In genomic region chr15:78563937-78564336, GRCm38 (mm10) we compare ENCODE assay signal across 13 mouse cellular contexts. TPM values are rescaled to one million over a fixed set of nuclear protein-coding genes. Genes with fewer than 3 reads are reported as not detected.
DNase-seq lines count a peak whose midpoint lies in the region; ATAC-seq and TF ChIP-seq lines count a peak whose summit lies in the region.
"Had no signal": no experiment of that assay in that cellular context is flagged by ENCODE, and none has a peak within 500 bp of the region (broad histone marks: within the 10 kb centered on the region; RNA-seq: fewer than 3 reads in every experiment).

No protein-coding gene starts in this region.

- H3K27ac ChIP-seq in thymus, adult 2 months (ENCODE audit: control insufficient read depth, insufficient read depth, low read length): peak overlapping the region; percentile 84
- H3K27ac ChIP-seq: kidney, postnatal 0 days; neural tube, embryonic 12.5 days had no signal

- peaks cover 96% of the 10 kb centered on the region for H3K4me1 ChIP-seq in G1E (ENCODE audit: insufficient read depth, low read depth, low read length)
- peaks cover 70% of the 10 kb centered on the region for H3K4me1 ChIP-seq in thymus, adult 2 months (replicated peaks; ENCODE audit: control insufficient read depth, insufficient read depth, low read length)
- H3K4me1 ChIP-seq: neural tube, embryonic 12.5 days had no signal

- H3K9me3 ChIP-seq in G1E (replicated peaks): no peaks in the 10 kb centered on the region
- H3K9me3 ChIP-seq: neural tube, embryonic 12.5 days had no signal

- H3K27me3 ChIP-seq in G1E (ENCODE audit: insufficient read depth, low read length): no peaks in the 10 kb centered on the region
- no peaks in the 10 kb centered on the region for H3K27me3 ChIP-seq in thymus, adult 2 months (ENCODE audit: control insufficient read depth, insufficient read depth, low read length)
- H3K27me3 ChIP-seq: neural tube, embryonic 12.5 days had no signal

- H3K4me3 ChIP-seq in G1E (ENCODE audit: low read depth, low read length): peak overlapping the region; percentile 63; the same call in 1 of the 2 replicates
- peak overlapping the region; percentile 9; the same call in 1 of the 2 replicates for H3K4me3 ChIP-seq in thymus, adult 2 months (ENCODE audit: control insufficient read depth, insufficient read depth, low read length)
- H3K4me3 ChIP-seq: neural tube, embryonic 12.5 days had no signal

- DNase-seq in G1E (ENCODE audit: low spot score): peak; percentile 88
- peak; percentile 76 for DNase-seq in thymus, adult 2 months
- no peak for DNase-seq in layer of hippocampus, adult 18-20 months (ENCODE audit: low spot score in 2 of 2)
- DNase-seq in cerebellum, postnatal 4 days (ENCODE audit: low spot score in 2 of 2): no peak
- DNase-seq in layer of hippocampus, adult 11-12 months (ENCODE audit: low spot score): no peak
- DNase-seq in ovary, postnatal 10 days (ENCODE audit: low spot score): no peak
- DNase-seq: heart, postnatal 36 days; lung, postnatal 14 days; right cerebral cortex, postnatal 4 days had no signal

- peaks cover 91% of the 10 kb centered on the region for H3K36me3 ChIP-seq in G1E (replicated peaks)
- H3K36me3 ChIP-seq in thymus, adult 2 months (ENCODE audit: control insufficient read depth, insufficient read depth, low read length): peaks cover 66% of the 10 kb centered on the region
- H3K36me3 ChIP-seq: neural tube, embryonic 12.5 days had no signal

- WGBS in thymus, adult 2 months: 6% methylated on average over 5 of the region's 5 CpGs

- TF ChIP-seq POLR2A in thymus, adult 2 months (IDR thresholded peaks at IDR 0.05; ENCODE audit: control insufficient read depth, extremely low read depth, insufficient read depth, low read length, poor library complexity): no peak

- TF ChIP-seq CTCF in G1E (IDR thresholded peaks at IDR 0.05; ENCODE audit: low read depth, low read length): no peak
- TF ChIP-seq CTCF in thymus, adult 2 months (IDR thresholded peaks at IDR 0.05; ENCODE audit: borderline replicate concordance, control insufficient read depth, extremely low read depth, insufficient read depth, low read length, poor library complexity): no peak

- peak; percentile 50; the same call in 1 of the 2 replicates for ATAC-seq in G1E (ENCODE audit: extremely low read depth, insufficient number of reproducible peaks, low FRiP score, poor library complexity, severe bottlenecking)
- peak; percentile 76 for ATAC-seq in granulocyte monocyte progenitor cell, adult 5-6 weeks (replicated peaks; ENCODE audit: poor library complexity, severe bottlenecking)
- peak; percentile 77 for ATAC-seq in megakaryocyte progenitor cell, adult 5-6 weeks (replicated peaks; ENCODE audit: poor library complexity)

RNA-seq across cellular contexts. Expression of gene Rac2, which starts 8.6 kb away (rescaled TPM):
- total RNA-seq in G1E (2014; fragmentation: Nextera tagmentation) (647 and 735 TPM in 2 replicates), G1E (2017) (713 and 736 TPM in 2 replicates)
- polyA plus RNA-seq in G1E (2012): 981 and 1,035 TPM in 2 replicates
- total RNA-seq in granulocyte monocyte progenitor cell, adult 5-6 weeks (2014; fragmentation: Nextera tagmentation): 325 and 431 TPM in 2 replicates
- total RNA-seq in granulocyte monocyte progenitor cell, adult 5-6 weeks (2017): 94.7 and 105 TPM in 2 replicates
- 402 and 432 TPM in 2 replicates for total RNA-seq in megakaryocyte progenitor cell, adult 5-6 weeks (2015)
- 164 and 243 TPM in 2 replicates for total RNA-seq in megakaryocyte progenitor cell, adult 5-6 weeks (2017)
- polyA plus RNA-seq in thymus, adult 2 months (2012; rRNA removed): 1,833 and 1,914 TPM in 2 replicates
- total RNA-seq in layer of hippocampus, adult 18-20 months (2021): 1 to 10 TPM; 1.4 to 1.9 TPM

RNA-seq across cellular contexts. Expression of gene Sstr3, which starts 19.5 kb away (rescaled TPM):
- total RNA-seq in G1E (2014; fragmentation: Nextera tagmentation): not detected in 2 replicates
- 0.05 and 0.12 TPM in 2 replicates for total RNA-seq in G1E (2017)
- not detected in 2 replicates for polyA plus RNA-seq in G1E (2012)
- total RNA-seq in granulocyte monocyte progenitor cell, adult 5-6 weeks (2014; fragmentation: Nextera tagmentation): not detected in 2 replicates
- not detected in 2 replicates for total RNA-seq in granulocyte monocyte progenitor cell, adult 5-6 weeks (2017)
- not detected in 2 replicates for total RNA-seq in megakaryocyte progenitor cell, adult 5-6 weeks (2015)
- not detected in 2 replicates for total RNA-seq in megakaryocyte progenitor cell, adult 5-6 weeks (2017)
- polyA plus RNA-seq in thymus, adult 2 months (2012; rRNA removed): 1.6 and 2.2 TPM in 2 replicates
- 10 to 100 TPM; 30.4 to 31.6 TPM for total RNA-seq in layer of hippocampus, adult 18-20 months (2021)
- total RNA-seq: heart, postnatal 36 days had no signal

RNA-seq across cellular contexts. Expression of gene C1qtnf6, which starts 32.7 kb away (rescaled TPM):
- total RNA-seq in G1E (2014; fragmentation: Nextera tagmentation) (not detected in 2 replicates), G1E (2017) (0.11 and 0.41 TPM in 2 replicates)
- polyA plus RNA-seq in G1E (2012): not detected in 2 replicates
- 8.1 and 9.1 TPM in 2 replicates for total RNA-seq in granulocyte monocyte progenitor cell, adult 5-6 weeks (2014; fragmentation: Nextera tagmentation)
- total RNA-seq in granulocyte monocyte progenitor cell, adult 5-6 weeks (2017): 1.0 and 1.5 TPM in 2 replicates
- 4.8 and 5.3 TPM in 2 replicates for total RNA-seq in megakaryocyte progenitor cell, adult 5-6 weeks (2015)
- 0.30 and 0.46 TPM in 2 replicates for total RNA-seq in megakaryocyte progenitor cell, adult 5-6 weeks (2017)
- polyA plus RNA-seq in thymus, adult 2 months (2012; rRNA removed): 12.5 and 13.5 TPM in 2 replicates
- total RNA-seq in layer of hippocampus, adult 18-20 months (2021): 1 to 10 TPM; 2.5 to 3.4 TPM

RNA-seq across cellular contexts. Expression of gene Cyth4, which starts 32.9 kb away (rescaled TPM):
- not detected in 2 replicates for total RNA-seq in G1E (2014; fragmentation: Nextera tagmentation)
- total RNA-seq in G1E (2017): 1.4 and 1.5 TPM in 2 replicates
- polyA plus RNA-seq in G1E (2012): 0.04 and 0.26 TPM in 2 replicates
- 62.3 and 66.3 TPM in 2 replicates for total RNA-seq in granulocyte monocyte progenitor cell, adult 5-6 weeks (2014; fragmentation: Nextera tagmentation)
- total RNA-seq in granulocyte monocyte progenitor cell, adult 5-6 weeks (2017): 46.0 and 60.5 TPM in 2 replicates
- total RNA-seq in megakaryocyte progenitor cell, adult 5-6 weeks (2015): 34.6 and 45.8 TPM in 2 replicates
- 74.9 and 87.2 TPM in 2 replicates for total RNA-seq in megakaryocyte progenitor cell, adult 5-6 weeks (2017)
- 81.1 and 83.6 TPM in 2 replicates for polyA plus RNA-seq in thymus, adult 2 months (2012; rRNA removed)
- total RNA-seq in layer of hippocampus, adult 18-20 months (2021): 10 to 100 TPM; 20.0 to 26.3 TPM

Comparison
In these comparisons a context has a peak if more than half of its experiments do, and no peak if none do; other contexts are left out.
1. DNase-seq: peak in G1E (single experiment) and thymus, adult 2 months (single experiment); none in layer of hippocampus, adult 18-20 months (0 of 2), cerebellum, postnatal 4 days (0 of 2), layer of hippocampus, adult 11-12 months (single experiment) and ovary, postnatal 10 days (single experiment).
2. RNA of gene Rac2, which starts 8.6 kb away (total RNA-seq): 647 to 736 TPM in G1E, 164 to 432 TPM in megakaryocyte progenitor cell, adult 5-6 weeks and 94.7 to 431 TPM in granulocyte monocyte progenitor cell, adult 5-6 weeks; 1.4 to 1.9 TPM in layer of hippocampus, adult 18-20 months; every median in the first group is over 10 times any median in the second.
3. RNA of gene Sstr3, which starts 19.5 kb away (total RNA-seq): 30.4 to 31.6 TPM in layer of hippocampus, adult 18-20 months; 0.05 to 0.12 TPM in G1E, not detected in granulocyte monocyte progenitor cell, adult 5-6 weeks and not detected in megakaryocyte progenitor cell, adult 5-6 weeks; every median in the first group is over 10 times any median in the second.
4. Peak in every context shown above with its lines, with median percentiles within 50 percentile points of each other: ATAC-seq.